Mouse (Mus musculus): ENCODE data around the gene Pxmp4.

The Pxmp4 gene

GRCm38 (mm10) chr2:154546711-154547110 lies 56.8 kb downstream of the Pxmp4 start, which contains the start of gene 1700003F12Rik:
Gene 1700003F12Rik (plus strand): TSS chr2:154547085.
- DNase-seq (ENCODE audit: low spot score in 2 of 2), result no peak

GRCm38 (mm10) chr2:154543567-154544347 lies 59.8 kb downstream of the Pxmp4 start:
- DNase-seq (ENCODE audit: low spot score in 2 of 2), result no peak

GRCm38 (mm10) chr2:154541630-154542029 lies 61.9 kb downstream of the Pxmp4 start:
- DNase-seq (ENCODE audit: low spot score in 2 of 2), result no peak

- no peak for DNase-seq (ENCODE audit: low spot score in 2 of 2)
Measured at GRCm38 (mm10) chr2:154539720-154540119, 63.8 kb downstream of the Pxmp4 start.

- DNase-seq (ENCODE audit: low spot score in 2 of 2), result no peak
Measured at GRCm38 (mm10) chr2:154538710-154539109, 64.8 kb downstream of the Pxmp4 start.

GRCm38 (mm10) chr2:154538310-154538709 lies 65.2 kb downstream of the Pxmp4 start:
- DNase-seq (ENCODE audit: low spot score in 2 of 2), result no peak

Data from spleen, postnatal 14 days (tissue).